Mouse (Mus musculus) kidney, adult 2 months (tissue): ENCODE measurements around the gene Cysrt1. TPM values are rescaled to one million over a fixed set of nuclear protein-coding genes. Genes with fewer than 3 reads are reported as not detected.
"Not testable (repeated sequence)": the region's sequence is repeated elsewhere in the genome, so short reads cannot be mapped to it uniquely, and the experiment has no call there.

Experiments
- DNase-seq: peaks from one replicate; pipeline ENCODE4 v3.0.0; 2021
- H3K27ac ChIP-seq: fragments of 200-500 bp; 2 replicates; pipeline ENCODE4 v1.5.1; 2012; ENCODE audit warnings: low read depth, low read length, control low read depth, inconsistent platforms; ENCODE audit not compliant: insufficient read depth
- H3K27me3 ChIP-seq: fragments of 200-500 bp; replicated peaks from 2 replicates; pipeline ENCODE4 v1.6.1; 2012; ENCODE audit warnings: mild to moderate bottlenecking, moderate library complexity, low read length, inconsistent platforms; ENCODE audit not compliant: control insufficient read depth, insufficient read depth
- H3K36me3 ChIP-seq: fragments of 200-500 bp; 2 replicates; pipeline ENCODE4 v1.6.1; 2012; ENCODE audit warnings: mild to moderate bottlenecking, moderate library complexity, low read length, inconsistent platforms; ENCODE audit not compliant: control insufficient read depth, insufficient read depth
- H3K4me1 ChIP-seq: fragments of 200-500 bp; 2 replicates; pipeline ENCODE4 v1.6.1; 2011; ENCODE audit warnings: low read length; ENCODE audit not compliant: control insufficient read depth, insufficient read depth
- H3K4me3 ChIP-seq: fragments of 200-500 bp; 2 replicates; pipeline ENCODE4 v1.5.1; 2011; ENCODE audit warnings: mild to moderate bottlenecking, low read depth, low read length, control low read depth; ENCODE audit not compliant: insufficient read depth
- CTCF ChIP-seq: fragments of 200-500 bp; conservative IDR thresholded peaks from 2 replicates; pipeline ENCODE4 v1.5.1; 2011; ENCODE audit warnings: low read depth, mild to moderate bottlenecking, control low read depth, low read length, moderate library complexity, mixed read lengths; ENCODE audit not compliant: insufficient read depth, insufficient read length
- POLR2A ChIP-seq: fragments of 200-500 bp; IDR thresholded peaks from one replicate; pipeline ENCODE4 v1.6.1; 2011; ENCODE audit warnings: low read depth, low read length, control low read depth
- whole genome bisulfite sequencing: fragments of 180-500 bp; shearing (Covaris S2); methylation state at CpG from one replicate; pipeline ENCODE4 v1.1.7; 2018; 5-methylcytosine and 5-hydroxymethylcytosine counted together
- polyA plus RNA-seq: library from polyadenylated mRNA; depleted of rRNA; stranded (reverse); fragments of >200 nt; gene quantifications from 2 replicates; pipeline ENCODE4 v1.2.3, GENCODE M21; 2012

The Cysrt1 gene
- polyA plus RNA-seq, 1 experiment = 0.66 TPM

DNA sequence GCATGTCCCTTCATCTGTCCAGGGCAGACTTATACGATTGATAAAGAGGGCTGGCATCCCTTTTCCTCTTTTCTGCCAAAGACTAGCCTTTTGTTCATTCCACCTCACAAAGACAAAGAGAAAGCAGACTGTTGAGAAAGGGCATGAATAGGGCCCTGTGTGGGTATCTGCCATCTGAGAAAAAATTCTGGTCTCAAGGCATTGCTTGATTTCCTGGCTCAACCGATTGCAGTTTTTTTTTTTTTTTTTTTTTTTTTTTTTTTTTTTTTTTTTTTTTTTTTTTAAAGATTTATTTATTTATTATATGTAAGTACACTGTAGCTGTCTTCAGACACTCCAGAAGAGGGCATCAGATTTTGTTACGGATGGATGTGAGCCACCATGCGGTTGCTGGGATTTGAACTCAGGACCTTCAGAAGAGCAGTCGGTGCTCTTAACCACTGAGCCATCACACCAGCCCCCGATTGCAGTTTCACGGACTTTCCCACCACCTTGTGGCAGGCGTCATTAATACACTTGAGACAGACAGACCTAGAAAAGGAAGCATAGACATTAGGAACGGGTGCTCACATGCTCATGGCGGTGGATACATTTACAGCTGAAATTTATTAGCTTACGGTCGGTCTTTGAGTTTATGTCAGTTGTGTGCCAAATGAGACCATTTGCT is 14.3 kb upstream of the Cysrt1 start:
- not testable (repeated sequence) for H3K4me1 ChIP-seq, H3K36me3 ChIP-seq, H3K27ac ChIP-seq, H3K27me3 ChIP-seq
- DNase-seq = peak; percentile 66
- whole genome bisulfite sequencing = 44% methylated on average over 12 of the region's 12 CpGs
- TF ChIP-seq CTCF = peak; percentile 39; the same call in 1 of the 2 replicates
- H3K4me3 ChIP-seq = peak overlapping the region; percentile 89; the same call in 1 of the 2 replicates

GRCm38 (mm10) chr2:25255284-25255779 is 13.1 kb upstream of the Cysrt1 start, which contains the start of gene Tmem203:
Gene Tmem203 (plus strand): TSS chr2:25255439.
- peak; percentile 76 for TF ChIP-seq POLR2A
- no peak for TF ChIP-seq CTCF
- Histone ChIP-seq H3K4me1 (peaks cover 9% of the 10 kb centered on the region; the same call in 1 of the 2 replicates), H3K36me3 (no peaks in the 10 kb centered on the region), H3K27ac (peak within 1 kb of the TSS; percentile 37), H3K27me3 (no peaks in the 10 kb centered on the region), H3K4me3 (peak within 1 kb of the TSS; percentile 89)
- DNase-seq = peak; percentile 93
- under 1% methylated on average over 39 of the region's 39 CpGs for WGBS

GRCm38 (mm10) chr2:25252331-25252730 is 10.1 kb upstream of the Cysrt1 start:
- 92% methylated on average over 1 of the region's 1 CpGs for WGBS
- Histone ChIP-seq H3K4me3 (no peak overlapping the region), H3K4me1 (peaks cover 9% of the 10 kb centered on the region; the same call in 1 of the 2 replicates), H3K36me3 (no peaks in the 10 kb centered on the region), H3K27ac (no peak overlapping the region), H3K27me3 (no peaks in the 10 kb centered on the region)
- TF ChIP-seq POLR2A (no peak), CTCF (peak; percentile 65)
- peak; percentile 59 for DNase-seq

DNA sequence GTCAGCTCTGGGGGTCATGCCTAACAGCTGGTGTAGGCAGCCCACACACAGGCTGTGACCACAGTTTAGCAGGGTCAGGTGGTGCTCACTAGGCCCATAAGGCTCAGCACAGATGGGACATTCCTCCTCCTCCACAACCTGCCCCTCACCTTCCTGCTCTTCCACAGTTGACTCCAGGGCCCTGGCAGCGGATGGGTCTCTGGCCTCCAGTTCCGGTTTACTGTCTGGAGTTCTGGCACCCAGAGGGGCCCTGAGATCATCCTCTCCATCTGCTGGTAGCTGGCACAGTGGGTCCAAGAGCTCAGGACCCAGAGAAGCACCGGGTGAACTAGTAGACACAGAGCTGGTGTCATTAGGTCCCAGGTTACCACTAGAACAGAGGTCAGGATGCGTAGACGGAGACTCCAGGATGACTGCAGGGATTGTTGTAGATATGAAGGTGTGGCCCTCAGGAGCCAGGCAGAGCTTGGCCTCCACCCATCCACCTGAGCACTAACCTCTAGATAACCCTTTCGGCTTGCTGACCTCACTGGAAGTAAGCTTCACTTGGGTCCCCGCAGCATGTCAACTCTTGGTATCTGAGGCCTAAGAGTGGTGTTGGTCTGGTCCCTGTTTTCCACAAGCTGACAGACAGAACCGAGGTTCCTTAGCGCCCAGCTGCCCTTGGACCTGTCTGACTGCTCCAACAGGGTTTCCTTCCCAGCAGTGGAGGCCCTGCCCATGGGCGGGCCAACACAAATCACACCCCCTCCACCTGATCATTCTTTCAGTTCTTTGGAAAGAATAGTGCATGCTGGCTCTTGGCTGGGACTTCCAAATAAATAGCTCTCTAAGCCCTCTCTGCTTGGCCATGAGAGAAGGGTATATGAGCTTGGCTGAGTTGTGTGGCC is 4.2 kb upstream of the Cysrt1 start, which contains the start of gene AL732309.1:
Gene AL732309.1 (minus strand): TSS at position 681 of the 890 bp plus-strand sequence.
- WGBS = 75% methylated on average over 10 of the region's 10 CpGs
- no peak within 1 kb of the TSS for H3K4me3 ChIP-seq
- no peaks in the 10 kb centered on the region for H3K36me3 ChIP-seq
- peak within 1 kb of the TSS; percentile 6; the same call in 1 of the 2 replicates for H3K27ac ChIP-seq
- H3K4me1 ChIP-seq = peaks cover under 1% of the 10 kb centered on the region; the same call in 1 of the 2 replicates
- TF ChIP-seq POLR2A (no peak), CTCF (no peak)
- no peaks in the 10 kb centered on the region for H3K27me3 ChIP-seq
- peak; percentile 69 for DNase-seq

- Histone ChIP-seq H3K4me1 (peaks cover 10% of the 10 kb centered on the region; the same call in 1 of the 2 replicates), H3K36me3 (no peaks in the 10 kb centered on the region), H3K27me3 (no peaks in the 10 kb centered on the region), H3K27ac (no peak overlapping the region), H3K4me3 (no peak overlapping the region)
- no peak for TF ChIP-seq CTCF
- no peak for TF ChIP-seq POLR2A
- 86% methylated on average over 4 of the region's 4 CpGs for WGBS
- DNase-seq = peak; percentile 59
These were observed 1.9 kb upstream of the Cysrt1 start for GRCm38 (mm10) chr2:25244144-25244543.

GRCm38 (mm10) chr2:25243342-25243741 is 1.1 kb upstream of the Cysrt1 start:
- no peak for DNase-seq
- TF ChIP-seq CTCF (no peak), POLR2A (no peak)
- H3K27me3 ChIP-seq = no peaks in the 10 kb centered on the region
- no peaks in the 10 kb centered on the region for H3K36me3 ChIP-seq
- H3K27ac ChIP-seq = no peak overlapping the region
- no peak overlapping the region for H3K4me3 ChIP-seq
- peaks cover 10% of the 10 kb centered on the region; the same call in 1 of the 2 replicates for H3K4me1 ChIP-seq
- WGBS = 82% methylated on average over 8 of the region's 8 CpGs
